Mouse (Mus musculus) stomach, postnatal 0 days (tissue): ENCODE results near the gene Lhx4. TPM values are rescaled to one million over a fixed set of nuclear protein-coding genes. Genes with fewer than 3 reads are reported as not detected.

Source experiments
- ATAC-seq: fragments of 200-750 bp; cut with Nextera tagmentation; 2 replicates; pipeline ENCODE4 v1.8.0; 2017; ENCODE audit not compliant: low FRiP score, low TSS enrichment
- DNase-seq: peaks from one replicate; pipeline ENCODE4 v3.0.0-alpha.2; 2016; ENCODE audit warnings: low spot score
- H3K27ac ChIP-seq: fragments of 300-500 bp; sonication (generic); replicated peaks from 2 replicates; pipeline ENCODE4 v1.5.1; 2014; ENCODE audit warnings: mild to moderate bottlenecking, control low read depth
- H3K27me3 ChIP-seq: fragments of 300-500 bp; sonication (generic); 2 replicates; pipeline ENCODE4 v1.6.1; 2014; ENCODE audit warnings: low read length; ENCODE audit not compliant: control insufficient read depth, insufficient read depth
- H3K36me3 ChIP-seq: fragments of 300-500 bp; sonication (generic); 2 replicates; pipeline ENCODE4 v1.6.1; 2014; ENCODE audit warnings: low read length, mixed read lengths; ENCODE audit not compliant: control insufficient read depth, insufficient read depth
- H3K4me1 ChIP-seq: fragments of 300-500 bp; sonication (generic); replicated peaks from 2 replicates; pipeline ENCODE4 v1.6.1; 2014; ENCODE audit warnings: antibody characterized with exemption; ENCODE audit not compliant: control insufficient read depth, insufficient read depth
- H3K4me2 ChIP-seq: fragments of 300-500 bp; sonication (generic); replicated peaks from 2 replicates; pipeline ENCODE4 v1.6.1; 2014; ENCODE audit warnings: low read depth, mild to moderate bottlenecking, control low read depth, moderate library complexity
- H3K4me3 ChIP-seq: fragments of 300-500 bp; sonication (generic); 2 replicates; pipeline ENCODE4 v1.5.1; 2014; ENCODE audit warnings: low read depth, low read length, control low read depth
- H3K9ac ChIP-seq: fragments of 300-500 bp; sonication (generic); 2 replicates; pipeline ENCODE4 v1.6.1; 2014; ENCODE audit warnings: mild to moderate bottlenecking, low read length, control low read depth, mixed read lengths
- H3K9me3 ChIP-seq: fragments of 300-500 bp; sonication (generic); 2 replicates; pipeline ENCODE4 v1.6.1; 2016; ENCODE audit warnings: low read length; ENCODE audit not compliant: control insufficient read depth
- CTCF ChIP-seq: IDR thresholded peaks from 2 replicates; pipeline ENCODE4 v1.5.1; 2016; ENCODE audit warnings: antibody characterized with exemption, low read depth, mild to moderate bottlenecking, moderate library complexity
- EP300 ChIP-seq: optimal IDR thresholded peaks from 2 replicates; pipeline ENCODE3; 2016; ENCODE audit warnings: antibody characterized with exemption
- WGBS: fragments of 180-500 bp; shearing (Covaris S2); extraction: QIAGEN DNeasy Blood & Tissue Kit; methylation state at CpG from one replicate; pipeline ENCODE4 v1.1.7; 2014; 5-methylcytosine and 5-hydroxymethylcytosine counted together
- polyA plus RNA-seq: library from polyadenylated mRNA; unstranded; fragments of >200 nt; fragmentation: Nextera tagmentation; extraction: Ambion mirVana; gene quantifications from 2 replicates; pipeline ENCODE4 v1.2.1, GENCODE M21; 2015

Lhx4 gene
- polyA plus RNA-seq, 1 experiment from 2014 or later: 0.10 TPM

DNA sequence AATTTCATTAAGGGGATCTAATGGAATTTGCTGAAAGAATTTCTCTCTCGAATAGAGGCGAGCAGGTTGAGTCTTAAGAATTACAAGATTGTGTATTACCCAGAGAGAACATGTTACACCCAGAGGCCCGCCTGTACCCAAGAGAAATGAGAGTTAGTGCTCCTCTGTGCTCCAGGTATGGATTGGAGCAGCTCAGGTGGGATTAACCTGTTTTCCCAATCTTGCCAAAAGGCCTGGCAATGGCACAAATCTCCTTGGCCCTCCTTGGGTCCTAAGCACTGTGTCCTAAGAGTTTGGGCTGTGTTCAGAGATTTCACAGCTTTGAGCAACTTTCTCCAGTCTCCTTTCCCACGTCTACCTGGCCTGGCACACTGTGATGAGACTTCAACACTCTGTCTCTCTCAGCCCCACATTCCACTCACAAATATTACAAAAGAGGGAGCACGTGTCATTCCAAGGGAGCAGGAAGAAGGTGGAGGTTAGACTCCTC lies 48.2 kb downstream of the Lhx4 start:
- TF ChIP-seq EP300 (no peak), CTCF (no peak)
- H3K9ac ChIP-seq: no peak overlapping the region
- no peak overlapping the region for H3K4me3 ChIP-seq
- 76% methylated on average over 5 of the region's 5 CpGs for WGBS
- H3K36me3 ChIP-seq: no peaks in the 10 kb centered on the region
- ATAC-seq: no peak
- H3K4me2 ChIP-seq: no peak overlapping the region
- H3K27ac ChIP-seq: no peak overlapping the region
- no peaks in the 10 kb centered on the region for H3K4me1 ChIP-seq
- no peaks in the 10 kb centered on the region for H3K9me3 ChIP-seq
- no peak for DNase-seq
- H3K27me3 ChIP-seq: no peaks in the 10 kb centered on the region

DNA sequence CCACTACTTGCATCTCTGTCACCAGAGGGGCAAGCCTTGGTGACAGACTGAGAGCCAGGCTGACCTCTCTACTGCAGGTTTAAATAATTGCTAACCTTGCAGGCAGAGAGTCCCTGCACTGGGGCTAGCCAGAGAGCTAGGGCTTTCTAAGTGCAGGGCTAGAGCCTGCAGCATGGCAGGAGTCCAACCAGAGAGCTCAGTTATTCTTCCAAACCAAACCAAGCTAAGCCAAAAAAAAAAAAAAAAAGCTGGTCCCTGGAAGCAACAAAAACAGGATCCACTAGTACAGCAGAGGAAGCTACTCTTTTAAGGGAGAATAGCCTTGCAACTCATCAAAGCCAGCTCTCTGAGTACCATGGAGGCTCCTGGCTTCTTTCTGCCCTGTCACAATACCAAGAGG lies 50.6 kb downstream of the Lhx4 start:
- TF ChIP-seq CTCF (no peak), EP300 (no peak)
- Histone ChIP-seq H3K4me3 (no peak overlapping the region), H3K27me3 (no peaks in the 10 kb centered on the region), H3K9me3 (no peaks in the 10 kb centered on the region), H3K9ac (no peak overlapping the region), H3K27ac (no peak overlapping the region), H3K4me1 (no peaks in the 10 kb centered on the region), H3K36me3 (no peaks in the 10 kb centered on the region), H3K4me2 (no peak overlapping the region)
- no peak for ATAC-seq
- no peak for DNase-seq

DNA sequence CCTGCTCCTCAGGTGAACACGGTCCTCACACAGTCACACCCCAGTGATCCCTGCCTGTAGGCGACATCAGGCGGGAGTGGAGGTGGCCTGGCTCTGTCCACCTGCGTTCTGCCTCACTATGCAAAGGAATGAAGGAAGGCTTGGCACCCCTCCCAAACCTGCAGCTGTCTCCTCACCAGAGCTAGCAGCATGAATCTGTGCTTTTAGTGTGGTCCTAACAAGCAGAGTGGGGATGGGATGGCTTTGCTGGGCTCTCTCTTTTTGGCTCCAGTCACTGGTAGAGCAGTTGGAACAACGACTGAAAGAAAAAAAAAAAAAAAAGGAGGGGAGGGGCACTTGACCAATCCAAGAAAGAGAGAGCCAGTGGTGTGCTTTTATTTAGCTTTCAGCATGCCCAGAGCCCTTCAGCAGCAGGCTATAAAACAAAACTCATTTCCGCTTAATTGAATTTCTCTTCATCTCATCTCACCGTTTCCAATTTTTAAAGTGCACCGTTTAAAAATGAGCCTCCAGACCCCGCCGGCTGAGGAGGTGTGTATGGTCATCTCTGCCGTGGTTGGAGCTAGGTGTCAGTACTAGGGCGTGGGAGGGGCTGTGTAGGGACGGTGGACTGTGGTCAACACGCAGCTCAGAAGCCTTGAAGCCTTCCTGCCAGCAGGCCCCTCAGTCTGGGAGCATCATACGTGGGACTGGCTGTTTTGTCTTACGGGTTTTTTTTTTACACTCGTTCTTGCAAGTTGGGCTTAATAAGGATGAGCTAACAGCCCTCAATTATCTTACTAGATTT lies 52.9 kb downstream of the Lhx4 start:
- H3K4me2 ChIP-seq: no peak overlapping the region
- no peak overlapping the region for H3K9ac ChIP-seq
- H3K9me3 ChIP-seq: no peaks in the 10 kb centered on the region
- ATAC-seq: no peak
- no peaks in the 10 kb centered on the region for H3K36me3 ChIP-seq
- H3K27ac ChIP-seq: no peak overlapping the region
- no peak for TF ChIP-seq EP300
- TF ChIP-seq CTCF: no peak
- no peak for DNase-seq
- no peaks in the 10 kb centered on the region for H3K4me1 ChIP-seq
- no peak overlapping the region for H3K4me3 ChIP-seq
- 61% methylated on average over 17 of the region's 17 CpGs for WGBS
- no peaks in the 10 kb centered on the region for H3K27me3 ChIP-seq

DNA sequence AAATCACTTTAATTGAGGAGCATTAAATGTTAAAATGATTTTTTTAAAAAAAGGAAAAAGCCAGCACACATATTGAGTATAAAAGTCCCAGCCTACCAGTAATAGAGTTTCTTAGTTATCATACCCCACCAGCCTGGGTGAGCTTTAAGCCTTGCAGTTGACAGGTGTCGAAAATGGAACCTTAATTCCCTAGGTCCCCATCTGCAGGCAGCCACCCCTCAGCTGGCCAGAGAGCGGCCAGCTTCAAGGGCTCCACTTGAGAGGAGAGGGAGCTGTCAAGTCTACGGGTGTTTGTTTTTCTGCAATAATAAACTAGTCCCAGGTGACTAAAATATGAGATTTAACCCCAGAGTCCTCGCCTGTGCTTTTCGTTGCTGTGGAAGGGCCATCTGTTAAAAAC lies 58.0 kb downstream of the Lhx4 start:
- no peak overlapping the region for H3K4me2 ChIP-seq

DNA sequence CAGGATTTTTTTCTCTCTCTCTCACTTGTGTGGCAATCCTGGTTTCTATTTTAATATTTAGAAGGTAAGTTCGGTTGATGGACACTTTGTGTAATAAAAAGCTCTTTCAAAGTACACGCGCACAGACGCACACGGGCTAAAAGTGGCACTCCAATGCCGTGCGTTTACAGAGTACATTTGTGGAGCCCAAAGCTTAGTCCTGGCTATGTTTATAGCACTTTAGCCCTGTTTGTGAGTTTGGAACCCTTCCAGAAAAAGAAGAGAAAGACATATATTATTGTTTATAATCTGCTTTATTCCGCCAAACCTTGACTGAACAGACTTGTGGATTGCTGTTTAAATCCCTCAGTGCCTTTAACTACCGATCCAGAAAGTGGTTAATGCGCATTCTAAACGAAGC lies 58.5 kb downstream of the Lhx4 start:
- no peak overlapping the region for H3K4me2 ChIP-seq
- no peak overlapping the region for H3K4me3 ChIP-seq
- no peak overlapping the region for H3K27ac ChIP-seq
- DNase-seq: no peak
- no peak for ATAC-seq
- TF ChIP-seq EP300 (no peak), CTCF (no peak)
- WGBS: 39% methylated on average over 11 of the region's 11 CpGs
- no peak overlapping the region for H3K9ac ChIP-seq
- no peaks in the 10 kb centered on the region for H3K9me3 ChIP-seq
- no peaks in the 10 kb centered on the region for H3K27me3 ChIP-seq
- no peaks in the 10 kb centered on the region for H3K36me3 ChIP-seq
- H3K4me1 ChIP-seq: no peaks in the 10 kb centered on the region

More for the DNA sequence above, 58.0 kb downstream of the Lhx4 start:
- Histone ChIP-seq H3K9ac (no peak overlapping the region), H3K36me3 (no peaks in the 10 kb centered on the region), H3K27me3 (no peaks in the 10 kb centered on the region), H3K9me3 (no peaks in the 10 kb centered on the region), H3K4me3 (no peak overlapping the region), H3K27ac (no peak overlapping the region), H3K4me1 (no peaks in the 10 kb centered on the region)
- DNase-seq (no peak), ATAC-seq (no peak)
- TF ChIP-seq EP300 (no peak), CTCF (no peak)
- WGBS: 48% methylated on average over 5 of the region's 5 CpGs

DNA sequence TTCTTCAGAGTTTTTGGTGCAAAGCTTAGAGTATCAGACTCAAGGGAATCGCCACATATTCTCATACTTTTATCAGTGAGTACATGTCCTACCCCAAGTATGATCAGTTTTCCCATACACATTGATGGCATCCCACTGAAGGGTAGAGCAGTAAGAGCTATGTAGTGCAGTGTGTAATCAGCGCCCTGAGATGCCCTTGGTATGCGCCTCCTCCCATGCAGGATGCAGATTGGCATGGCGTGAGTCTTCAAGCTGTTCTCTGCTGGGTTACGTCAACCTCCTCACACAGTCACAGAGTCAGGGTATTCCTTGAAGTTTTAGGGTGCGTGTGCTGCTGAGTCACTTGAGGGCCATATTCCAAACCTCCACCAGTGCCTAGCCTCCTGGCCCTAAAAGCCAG lies 59.3 kb downstream of the Lhx4 start:
- ATAC-seq (no peak), DNase-seq (no peak)
- WGBS: 92% methylated on average over 6 of the region's 6 CpGs

More for the DNA sequence above, 59.3 kb downstream of the Lhx4 start:
- Histone ChIP-seq H3K36me3 (no peaks in the 10 kb centered on the region), H3K27me3 (no peaks in the 10 kb centered on the region), H3K4me2 (no peak overlapping the region), H3K27ac (no peak overlapping the region), H3K4me1 (no peaks in the 10 kb centered on the region), H3K4me3 (no peak overlapping the region), H3K9me3 (no peaks in the 10 kb centered on the region), H3K9ac (no peak overlapping the region)
- TF ChIP-seq CTCF: no peak
- TF ChIP-seq EP300: no peak
